Mouse (Mus musculus) bone marrow macrophage, adult 2 months (primary cell): Measurements from ENCODE around the gene Slc5a11. TPM values are rescaled to one million over a fixed set of nuclear protein-coding genes. Genes with fewer than 3 reads are reported as not detected.

Source experiments
- H3K27ac ChIP-seq: 2 replicates; pipeline ENCODE4 v1.5.1; 2012; ENCODE audit warnings: low read depth, low read length; ENCODE audit not compliant: insufficient read depth
- H3K4me1 ChIP-seq: 2 replicates; pipeline ENCODE4 v1.6.1; 2012; ENCODE audit warnings: low read length; ENCODE audit not compliant: control insufficient read depth, insufficient read depth
- H3K4me3 ChIP-seq: 2 replicates; pipeline ENCODE4 v1.5.1; 2012; ENCODE audit warnings: mild to moderate bottlenecking, low read length, moderate library complexity; ENCODE audit not compliant: insufficient read depth
- CTCF ChIP-seq: IDR thresholded peaks from 2 replicates; pipeline ENCODE4 v1.5.1; 2012; ENCODE audit warnings: low read depth, mild to moderate bottlenecking, low read length, moderate library complexity
- POLR2A ChIP-seq: IDR thresholded peaks from 2 replicates; pipeline ENCODE4 v1.6.1; 2012; ENCODE audit warnings: mild to moderate bottlenecking, low read depth, low read length, borderline replicate concordance
- polyA plus RNA-seq: library from polyadenylated mRNA; stranded (reverse); fragments of >200 nt; gene quantifications from 2 replicates; pipeline ENCODE4 v1.2.4, GENCODE M21; 2012; ENCODE audit not compliant: missing spikeins, insufficient read depth, insufficient read length

Slc5a11 gene
- polyA plus RNA-seq, 1 experiment, result not detected

- Histone ChIP-seq H3K27ac (no peak overlapping the region), H3K4me3 (no peak overlapping the region), H3K4me1 (no peaks in the 10 kb centered on the region)
- TF ChIP-seq CTCF, result no peak
- no peak for TF ChIP-seq POLR2A
Observed at GRCm38 (mm10) chr7:123295423-123295822, 80.8 kb downstream of the Slc5a11 start.

- Histone ChIP-seq H3K27ac (no peak overlapping the region), H3K4me3 (no peak overlapping the region), H3K4me1 (no peaks in the 10 kb centered on the region)
- TF ChIP-seq CTCF, result no peak
- TF ChIP-seq POLR2A, result no peak
Observed at GRCm38 (mm10) chr7:123296097-123296496, 81.5 kb downstream of the Slc5a11 start.

GRCm38 (mm10) chr7:123298225-123298624, 83.6 kb downstream of the Slc5a11 start:
- no peak overlapping the region for H3K4me3 ChIP-seq
- TF ChIP-seq POLR2A (no peak), CTCF (no peak)
- no peak overlapping the region for H3K27ac ChIP-seq
- H3K4me1 ChIP-seq, result no peaks in the 10 kb centered on the region

- no peak overlapping the region for H3K27ac ChIP-seq
- TF ChIP-seq POLR2A (no peak), CTCF (no peak)
- H3K4me1 ChIP-seq, result no peaks in the 10 kb centered on the region
Observed at GRCm38 (mm10) chr7:123300258-123300657, 85.7 kb downstream of the Slc5a11 start.

GRCm38 (mm10) chr7:123305397-123305796, 90.8 kb downstream of the Slc5a11 start:
- Histone ChIP-seq H3K4me1 (no peaks in the 10 kb centered on the region), H3K4me3 (no peak overlapping the region), H3K27ac (no peak overlapping the region)
- TF ChIP-seq POLR2A (no peak), CTCF (no peak)

More at GRCm38 (mm10) chr7:123300258-123300657, 85.7 kb downstream of the Slc5a11 start:
- H3K4me3 ChIP-seq, result no peak overlapping the region

GRCm38 (mm10) chr7:123307236-123307635, 92.7 kb downstream of the Slc5a11 start:
- Histone ChIP-seq H3K4me1 (peaks cover 7% of the 10 kb centered on the region), H3K4me3 (no peak overlapping the region), H3K27ac (no peak overlapping the region)
- TF ChIP-seq CTCF, result no peak

- no peak for TF ChIP-seq CTCF
- TF ChIP-seq POLR2A, result no peak
- no peak overlapping the region for H3K27ac ChIP-seq
- H3K4me3 ChIP-seq, result no peak overlapping the region
- H3K4me1 ChIP-seq, result peaks cover 13% of the 10 kb centered on the region
Observed at GRCm38 (mm10) chr7:123307887-123308558, 93.4 kb downstream of the Slc5a11 start.

- H3K4me3 ChIP-seq, result no peak overlapping the region
Observed at GRCm38 (mm10) chr7:123311836-123312235, 97.3 kb downstream of the Slc5a11 start.

GRCm38 (mm10) chr7:123312738-123313137, 98.2 kb downstream of the Slc5a11 start:
- no peak overlapping the region for H3K27ac ChIP-seq
- H3K4me1 ChIP-seq, result peaks cover 15% of the 10 kb centered on the region

More at GRCm38 (mm10) chr7:123311836-123312235, 97.3 kb downstream of the Slc5a11 start:
- Histone ChIP-seq H3K27ac (no peak overlapping the region), H3K4me1 (peaks cover 15% of the 10 kb centered on the region)
- TF ChIP-seq CTCF, result no peak
- no peak for TF ChIP-seq POLR2A

GRCm38 (mm10) chr7:123322452-123323121, 108.0 kb downstream of the Slc5a11 start:
- Histone ChIP-seq H3K4me3 (no peak overlapping the region), H3K4me1 (peaks cover 16% of the 10 kb centered on the region), H3K27ac (peak overlapping the region; percentile 13)
- TF ChIP-seq POLR2A, result no peak
- TF ChIP-seq CTCF, result no peak

More at GRCm38 (mm10) chr7:123312738-123313137, 98.2 kb downstream of the Slc5a11 start:
- no peak overlapping the region for H3K4me3 ChIP-seq
- TF ChIP-seq POLR2A (no peak), CTCF (no peak)

Other genes starting within 250 kb of the Slc5a11 start
- 53.5 and 55.8 TPM in 2 replicates for gene Rbbp6, start 249.1 kb upstream of the Slc5a11 start, polyA plus RNA-seq
- 69.1 and 76.8 TPM in 2 replicates for gene Tnrc6a, start 90.9 kb upstream of the Slc5a11 start, polyA plus RNA-seq
- 26.1 and 28.0 TPM in 2 replicates for gene Lcmt1, start 155.0 kb downstream of the Slc5a11 start, polyA plus RNA-seq
- gene Arhgap17, start 155.1 kb downstream of the Slc5a11 start, polyA plus RNA-seq, result 160 and 171 TPM in 2 replicates
- not detected in 2 replicates for gene Aqp8, start 247.5 kb downstream of the Slc5a11 start, polyA plus RNA-seq